Mouse (Mus musculus) layer of hippocampus, adult 2 months (tissue): ENCODE measurements around the gene Pfn4. TPM values are rescaled to one million over a fixed set of nuclear protein-coding genes. Genes with fewer than 3 reads are reported as not detected.
"Not testable (repeated sequence)": the region's sequence is repeated elsewhere in the genome, so short reads cannot be mapped to it uniquely, and the experiment has no call there.

Experiments
- DNase-seq, 2 experiments: peaks; one replicate each; pipeline ENCODE4 v3.0.0; 2022; ENCODE audit warnings: low spot score in 2 of 2
- H3K27ac ChIP-seq: fragments of 200-600 bp; 2 replicates; pipeline ENCODE4 v1.8.1; 2022
- H3K4me3 ChIP-seq: fragments of 200-600 bp; 2 replicates; pipeline ENCODE4 v1.8.1; 2022; ENCODE audit warnings: mild to moderate bottlenecking
- CTCF ChIP-seq: fragments of 200-600 bp; conservative IDR thresholded peaks from 2 replicates; pipeline ENCODE4 v1.8.1; 2022; ENCODE audit warnings: antibody characterized with exemption, mild to moderate bottlenecking, moderate library complexity
- total RNA-seq, 2 experiments: library from RNA; stranded (reverse); gene quantifications; 2 replicates each; pipeline ENCODE4 v1.2.3; 2021

The Pfn4 gene
- total RNA-seq, 2 experiments from 2014 or later: 11.7 to 14.1 TPM

DNA sequence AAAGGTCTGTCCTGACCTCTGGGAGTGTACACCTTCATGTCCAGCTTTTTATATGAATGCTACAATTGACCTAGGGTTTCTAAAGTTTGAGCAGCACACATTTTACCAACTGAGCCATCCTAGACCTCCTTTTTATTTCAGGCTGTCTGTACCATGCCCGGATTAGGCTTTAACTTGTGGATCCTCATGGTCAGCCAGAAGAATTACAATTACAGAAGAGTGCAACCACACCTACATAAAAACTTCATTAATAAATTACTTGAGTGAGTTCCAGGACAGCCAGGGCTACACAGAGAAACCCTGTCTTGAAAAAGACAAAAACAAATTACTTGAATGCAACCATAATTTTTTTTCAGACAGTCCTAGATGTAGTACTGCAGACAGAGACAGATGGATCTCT lies 11.8 kb upstream of the Pfn4 start:
- no peak for TF ChIP-seq CTCF

GRCm38 (mm10) chr12:4769333-4769723 lies 506 bp downstream of the Pfn4 start:
- H3K27ac ChIP-seq: peak overlapping the region; percentile 99
- peak overlapping the region; percentile 85 for H3K4me3 ChIP-seq
- TF ChIP-seq CTCF: no peak
- no peak for DNase-seq

More for the DNA sequence above, 11.8 kb upstream of the Pfn4 start:
- no peak overlapping the region for H3K4me3 ChIP-seq
- no peak overlapping the region for H3K27ac ChIP-seq
- DNase-seq: no peak

DNA sequence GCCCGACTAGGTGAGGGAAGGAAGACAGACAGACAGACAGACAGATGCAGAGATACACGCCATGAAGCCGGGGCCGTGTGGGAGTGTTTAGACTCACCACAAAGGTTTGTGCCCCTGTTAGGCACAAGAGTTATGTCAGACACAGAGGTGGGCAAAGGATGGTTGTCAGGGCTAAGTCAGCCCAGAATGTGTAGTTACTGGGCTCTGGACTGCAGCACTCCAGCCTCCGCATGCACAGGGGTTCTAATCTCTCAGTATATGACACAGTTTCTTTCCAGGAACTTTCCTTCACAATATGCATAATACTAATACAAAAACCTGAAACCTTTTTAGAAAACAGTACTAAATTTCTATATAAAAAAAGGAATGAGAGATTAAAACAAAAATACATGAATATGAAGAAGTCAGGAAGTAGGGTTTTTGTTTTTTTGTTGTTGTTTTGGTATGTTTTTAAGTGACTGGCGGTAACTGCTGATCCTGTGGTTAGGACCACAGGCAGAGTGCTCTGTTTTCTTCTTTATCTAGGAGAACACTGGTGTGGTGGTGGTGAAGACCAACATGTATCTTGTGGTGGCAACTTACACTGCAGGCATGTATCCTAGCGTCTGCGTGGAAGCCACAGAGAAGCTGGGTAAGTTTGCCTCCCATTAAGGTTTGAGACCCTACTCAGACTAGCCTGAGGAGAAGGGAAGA lies 6.2 kb downstream of the Pfn4 start:
- H3K27ac ChIP-seq: no peak overlapping the region
- no peak for TF ChIP-seq CTCF
- no peak for DNase-seq
- no peak overlapping the region for H3K4me3 ChIP-seq

- Histone ChIP-seq H3K4me3 (no peak overlapping the region), H3K27ac (no peak overlapping the region)
- DNase-seq: no peak
- no peak for TF ChIP-seq CTCF
These were observed 6.7 kb downstream of the Pfn4 start for GRCm38 (mm10) chr12:4775588-4775949.

DNA sequence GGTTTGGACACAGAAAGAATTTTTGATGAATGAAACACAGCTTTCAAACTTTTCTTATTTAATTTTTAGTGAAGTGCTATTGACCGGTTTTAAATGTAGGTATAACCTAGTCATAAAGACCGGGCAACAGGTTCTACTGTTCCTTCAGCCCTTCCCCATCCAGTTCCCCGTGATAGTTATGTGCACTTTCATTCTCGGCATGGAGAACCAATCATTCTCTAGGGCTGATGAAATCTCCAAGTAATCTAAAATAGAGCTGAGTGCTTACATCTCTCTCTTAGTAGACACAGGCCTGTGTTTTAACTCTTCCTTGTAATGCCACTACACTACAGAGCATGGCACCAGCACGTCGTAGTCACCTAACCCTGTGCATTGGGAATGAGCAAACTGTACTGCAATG lies 8.9 kb downstream of the Pfn4 start:
- Histone ChIP-seq H3K27ac (no peak overlapping the region), H3K4me3 (no peak overlapping the region)
- DNase-seq: no peak
- no peak for TF ChIP-seq CTCF

GRCm38 (mm10) chr12:4780245-4780644 lies 11.4 kb downstream of the Pfn4 start:
- DNase-seq: no peak
- H3K4me3 ChIP-seq: no peak overlapping the region
- TF ChIP-seq CTCF: no peak
- no peak overlapping the region for H3K27ac ChIP-seq

GRCm38 (mm10) chr12:4781270-4781669 lies 12.4 kb downstream of the Pfn4 start:
- H3K27ac ChIP-seq: no peak overlapping the region
- 0 out of 2 replicates have a peak, but pooled peaks have one; percentile 9 for TF ChIP-seq CTCF
- H3K4me3 ChIP-seq: no peak overlapping the region
- no peak for DNase-seq

DNA sequence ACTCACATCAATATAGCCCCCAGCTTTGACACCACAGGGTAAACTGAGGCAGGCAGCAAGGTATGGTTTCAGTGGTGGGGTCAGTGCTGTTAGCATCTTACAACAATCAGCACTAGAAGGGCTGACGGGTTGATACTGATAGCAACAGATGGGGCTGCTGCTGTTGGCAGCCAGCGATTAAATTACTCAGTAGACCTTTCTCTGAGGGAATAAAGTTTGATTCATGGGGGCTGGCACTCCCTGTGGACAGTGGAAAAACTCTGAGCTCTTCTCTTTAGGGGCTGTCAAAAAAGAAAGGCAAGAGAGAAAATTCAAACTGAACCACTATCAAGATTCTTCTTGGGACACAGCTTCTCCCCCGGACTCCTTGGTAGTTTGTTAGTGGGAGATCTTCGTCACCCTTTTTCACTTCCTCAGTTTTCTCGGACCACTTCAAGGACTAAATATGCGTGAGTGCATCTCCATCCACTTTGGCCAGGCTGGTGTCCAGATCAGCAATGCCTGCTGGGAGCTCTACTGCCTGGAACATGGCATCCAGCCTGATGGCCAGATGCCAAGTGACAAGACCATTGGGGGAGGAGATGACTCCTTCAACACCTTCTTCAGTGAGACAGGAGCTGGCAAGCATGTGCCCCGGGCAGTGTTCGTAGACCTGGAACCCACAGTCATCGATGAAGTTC lies 13.0 kb downstream of the Pfn4 start:
- H3K4me3 ChIP-seq, H3K27ac ChIP-seq: not testable (repeated sequence)

GRCm38 (mm10) chr12:4783598-4783997 lies 14.8 kb downstream of the Pfn4 start:
- TF ChIP-seq CTCF: no peak
- H3K4me3 ChIP-seq: no peak overlapping the region
- no peak overlapping the region for H3K27ac ChIP-seq
- DNase-seq: no peak

More for the DNA sequence above, 13.0 kb downstream of the Pfn4 start:
- DNase-seq: not testable (repeated sequence)

DNA sequence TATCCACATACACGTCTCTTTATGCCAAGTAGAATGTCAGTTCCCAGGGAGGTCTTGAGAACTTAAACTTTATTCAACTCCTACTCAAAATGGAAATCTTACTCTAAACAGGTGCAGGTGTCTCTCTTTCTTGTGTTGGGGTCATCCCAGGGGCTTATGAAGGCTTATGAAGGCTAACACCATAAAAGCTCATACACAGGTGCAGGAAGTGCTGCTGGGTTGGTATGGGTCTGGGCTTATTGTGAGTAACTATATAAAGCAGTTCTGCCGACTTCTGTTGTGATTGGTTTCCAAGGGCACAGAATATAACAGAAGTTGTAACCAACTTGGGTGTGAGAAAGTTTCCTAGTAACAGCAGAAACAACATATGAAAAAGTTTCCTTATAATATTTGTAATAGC lies 15.6 kb downstream of the Pfn4 start:
- Histone ChIP-seq H3K27ac (no peak overlapping the region), H3K4me3 (no peak overlapping the region)
- DNase-seq: no peak
- no peak for TF ChIP-seq CTCF

DNA sequence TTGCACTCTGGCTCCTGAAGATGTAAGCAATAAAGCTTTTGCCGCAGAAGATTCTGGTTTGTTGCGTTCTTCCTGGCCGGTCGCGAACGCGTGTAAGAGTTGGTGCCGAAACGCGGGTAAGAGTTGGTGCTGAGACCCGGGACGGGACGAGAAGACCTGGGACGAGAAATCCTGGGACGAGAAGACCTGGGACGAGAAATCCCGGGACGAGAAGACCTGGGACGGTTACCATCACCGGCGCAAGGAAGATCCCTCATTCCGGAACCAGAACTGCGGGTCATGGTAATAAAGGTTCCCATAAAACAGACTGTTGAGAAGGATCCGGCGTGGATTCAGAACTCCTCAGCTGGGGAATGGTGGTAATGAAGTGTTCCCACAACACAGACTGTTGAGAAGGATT lies 19.3 kb downstream of the Pfn4 start:
- not testable (repeated sequence) for H3K4me3 ChIP-seq, DNase-seq, H3K27ac ChIP-seq

- peak; percentile 69 for TF ChIP-seq CTCF
- H3K4me3 ChIP-seq: no peak overlapping the region
- no peak overlapping the region for H3K27ac ChIP-seq
- DNase-seq: no peak
These were observed 24.9 kb downstream of the Pfn4 start for GRCm38 (mm10) chr12:4793718-4794117.

DNA sequence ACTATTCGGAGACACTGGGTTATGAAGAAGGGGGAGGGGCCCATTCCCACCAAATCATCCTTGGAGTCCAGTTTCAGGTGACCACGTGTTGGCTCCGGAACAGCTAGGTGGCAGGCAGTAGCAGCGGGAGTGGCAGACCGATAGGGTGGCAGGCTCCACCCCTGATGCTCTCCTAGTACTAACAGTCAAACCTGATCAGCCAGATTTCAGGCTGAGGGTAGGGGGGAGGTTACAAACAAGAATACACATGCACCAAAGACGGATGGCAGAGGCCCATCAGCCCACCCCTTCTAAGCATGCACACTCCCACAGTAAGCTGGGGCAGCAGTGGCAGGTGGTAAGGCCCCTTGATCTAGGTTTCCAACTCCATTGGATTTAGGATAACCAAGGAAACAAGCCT lies 28.6 kb downstream of the Pfn4 start:
- H3K27ac ChIP-seq, DNase-seq, H3K4me3 ChIP-seq: not testable (repeated sequence)

GRCm38 (mm10) chr12:4811036-4811435 lies 42.2 kb downstream of the Pfn4 start:
- TF ChIP-seq CTCF: no peak
- Histone ChIP-seq H3K27ac (no peak overlapping the region), H3K4me3 (no peak overlapping the region)
- DNase-seq: no peak
